Mouse (Mus musculus): ENCODE measurements around the gene Nup85. TPM values are rescaled to one million over a fixed set of nuclear protein-coding genes. Genes with fewer than 3 reads are reported as not detected.
A peak's percentile ranks its signal among the peaks of the same experiment; 100 is the strongest.

Gene Nup85
- total and polyA plus RNA-seq, 3 experiments = 57.5 to 172 (median 87.7) TPM

DNA sequence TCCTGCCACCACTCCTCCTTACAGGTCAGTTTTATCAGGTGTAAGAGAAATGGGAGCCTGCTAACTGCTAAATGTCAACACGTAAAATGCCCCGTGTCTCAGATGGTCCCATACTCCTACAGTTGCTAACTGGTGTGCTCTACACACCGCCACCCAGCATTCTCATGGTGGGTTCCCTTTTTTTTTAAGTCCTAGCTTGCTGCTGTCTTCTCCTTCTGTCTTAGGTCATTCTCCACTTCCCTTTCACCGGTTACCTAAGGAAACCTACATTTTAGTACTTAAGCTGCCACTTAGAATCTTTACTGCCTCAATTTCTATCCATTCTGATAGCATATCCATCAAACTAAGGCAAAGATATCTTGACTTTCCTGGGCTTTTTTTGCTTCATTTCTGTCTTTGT, 36.9 kb downstream of the Nup85 start:
- no peak for TF ChIP-seq POLR2AphosphoS5 (IDR thresholded peaks at IDR 0.05; ENCODE audit: insufficient replicate concordance, low read depth, low read length)
- no peak for TF ChIP-seq CTCF (IDR thresholded peaks at IDR 0.05; ENCODE audit: low read depth, low read length)
- TF ChIP-seq GATA1 (IDR thresholded peaks at IDR 0.05; ENCODE audit: borderline replicate concordance, low read length) = no peak
- no peak for TF ChIP-seq TAL1 (conservative IDR thresholded peaks at IDR 0.05; ENCODE audit: low read depth, low read length)
- no peak for TF ChIP-seq GATA2 (IDR thresholded peaks at IDR 0.05; ENCODE audit: borderline replicate concordance, low read depth, low read length)
- no peaks in the 10 kb centered on the region for H3K27me3 ChIP-seq (ENCODE audit: insufficient read depth, low read length)

DNA sequence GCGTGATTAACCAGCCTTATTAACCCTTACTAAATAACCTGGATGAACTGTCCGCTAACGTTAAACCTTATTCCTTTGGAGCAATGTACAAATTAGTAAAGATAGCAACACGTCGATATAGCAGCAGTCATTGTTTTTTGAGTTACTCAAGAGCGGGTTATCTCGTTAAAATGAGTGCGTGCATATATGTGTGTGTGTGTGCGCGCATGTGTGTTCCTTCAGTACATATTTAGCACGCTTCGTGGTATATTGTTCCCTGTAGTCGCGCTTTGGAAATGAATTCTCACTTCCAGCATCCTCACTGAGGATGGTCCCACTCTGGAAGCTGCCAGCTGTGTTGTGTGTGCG, 38.9 kb downstream of the Nup85 start:
- Histone ChIP-seq H3K4me1 (ENCODE audit: insufficient read depth, low read depth, low read length) (peaks cover 80% of the 10 kb centered on the region), H3K27me3 (ENCODE audit: insufficient read depth, low read length) (no peaks in the 10 kb centered on the region), H3K36me3 (replicated peaks) (peaks cover 72% of the 10 kb centered on the region), H3K9me3 (replicated peaks) (no peaks in the 10 kb centered on the region), H3K4me3 (ENCODE audit: low read depth, low read length) (peak overlapping the region; percentile 97)
- DNase-seq (ENCODE audit: low spot score) (no peak), ATAC-seq (ENCODE audit: extremely low read depth, insufficient number of reproducible peaks, low FRiP score, poor library complexity, severe bottlenecking) (no peak)
- TF ChIP-seq POLR2AphosphoS5 (IDR thresholded peaks at IDR 0.05; ENCODE audit: insufficient replicate concordance, low read depth, low read length) (no peak), GATA1 (IDR thresholded peaks at IDR 0.05; ENCODE audit: borderline replicate concordance, low read length) (no peak), TAL1 (conservative IDR thresholded peaks at IDR 0.05; ENCODE audit: low read depth, low read length) (no peak), GATA2 (IDR thresholded peaks at IDR 0.05; ENCODE audit: borderline replicate concordance, low read depth, low read length) (no peak), CTCF (IDR thresholded peaks at IDR 0.05; ENCODE audit: low read depth, low read length) (no peak)

More for the DNA sequence above, 36.9 kb downstream of the Nup85 start:
- H3K36me3 ChIP-seq (replicated peaks) = peaks cover 71% of the 10 kb centered on the region
- ATAC-seq (ENCODE audit: extremely low read depth, insufficient number of reproducible peaks, low FRiP score, poor library complexity, severe bottlenecking) = no peak
- H3K4me1 ChIP-seq (ENCODE audit: insufficient read depth, low read depth, low read length) = peaks cover 81% of the 10 kb centered on the region
- H3K9me3 ChIP-seq (replicated peaks) = no peaks in the 10 kb centered on the region
- peak overlapping the region; percentile 48; the same call in 1 of the 2 replicates for H3K4me3 ChIP-seq (ENCODE audit: low read depth, low read length)
- no peak for DNase-seq (ENCODE audit: low spot score)

DNA sequence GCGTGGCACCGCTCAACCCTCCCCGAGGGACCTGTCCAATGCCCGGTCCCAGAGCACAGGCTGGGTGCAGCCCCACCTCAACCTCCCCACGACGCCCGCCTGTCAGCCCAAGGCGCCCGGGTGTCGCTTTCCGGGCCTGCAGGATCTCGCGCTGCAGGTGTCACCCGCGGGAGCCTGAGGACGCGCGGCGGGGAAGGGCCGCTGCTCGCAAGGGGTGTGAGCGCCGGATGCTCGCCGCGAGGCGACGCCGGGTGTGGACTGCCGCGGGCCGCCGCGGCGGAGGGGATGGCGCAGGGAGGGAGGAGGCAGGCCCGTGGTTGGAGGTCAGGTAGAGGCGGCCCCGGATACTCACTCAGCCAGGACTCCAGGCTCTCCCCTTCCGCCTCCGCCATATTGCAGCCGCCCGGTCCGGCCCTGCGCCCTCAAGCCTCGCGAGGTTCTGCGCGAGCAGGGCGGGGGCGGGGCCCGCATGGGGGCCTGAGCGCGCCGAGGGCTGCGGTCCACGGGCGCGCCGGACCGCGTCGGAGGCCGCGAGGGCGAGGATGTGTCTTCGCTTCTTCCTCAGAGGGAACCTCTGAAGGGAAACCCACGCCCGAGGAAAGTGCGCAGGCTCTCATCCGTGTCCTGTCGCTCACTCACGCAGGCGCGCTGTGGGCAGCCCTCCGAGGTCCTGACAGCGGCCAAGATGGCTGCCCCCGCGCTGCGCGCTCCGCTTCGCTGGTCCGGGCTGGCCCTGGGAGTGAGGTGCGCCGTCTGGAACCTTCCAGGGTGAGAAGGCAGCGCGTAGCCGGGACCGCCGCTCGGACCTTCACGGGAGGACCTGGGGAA, 39.5 kb downstream of the Nup85 start, which contains the start of the genes Mrps7 and Gga3:
Gene Mrps7, plus strand, starts transcription at position 450 of the 828 bp plus-strand sequence.
Gene Gga3, minus strand, starts transcription at position 576 of the 828 bp plus-strand sequence.
- DNase-seq (ENCODE audit: low spot score) (peak; percentile 90), ATAC-seq (ENCODE audit: extremely low read depth, insufficient number of reproducible peaks, low FRiP score, poor library complexity, severe bottlenecking) (peak; percentile 83)
- no peaks in the 10 kb centered on the region for H3K27me3 ChIP-seq (ENCODE audit: insufficient read depth, low read length)
- TF ChIP-seq GATA2 (IDR thresholded peaks at IDR 0.05; ENCODE audit: borderline replicate concordance, low read depth, low read length) (no peak), TAL1 (conservative IDR thresholded peaks at IDR 0.05; ENCODE audit: low read depth, low read length) (no peak), GATA1 (IDR thresholded peaks at IDR 0.05; ENCODE audit: borderline replicate concordance, low read length) (no peak), POLR2AphosphoS5 (IDR thresholded peaks at IDR 0.05; ENCODE audit: insufficient replicate concordance, low read depth, low read length) (no peak), CTCF (IDR thresholded peaks at IDR 0.05; ENCODE audit: low read depth, low read length) (no peak)
- H3K9me3 ChIP-seq (replicated peaks) = no peaks in the 10 kb centered on the region
- H3K4me1 ChIP-seq (ENCODE audit: insufficient read depth, low read depth, low read length) = peaks cover 78% of the 10 kb centered on the region
- peak within 1 kb of the TSS; percentile 97 for H3K4me3 ChIP-seq (ENCODE audit: low read depth, low read length)
- H3K36me3 ChIP-seq (replicated peaks) = peaks cover 75% of the 10 kb centered on the region

DNA sequence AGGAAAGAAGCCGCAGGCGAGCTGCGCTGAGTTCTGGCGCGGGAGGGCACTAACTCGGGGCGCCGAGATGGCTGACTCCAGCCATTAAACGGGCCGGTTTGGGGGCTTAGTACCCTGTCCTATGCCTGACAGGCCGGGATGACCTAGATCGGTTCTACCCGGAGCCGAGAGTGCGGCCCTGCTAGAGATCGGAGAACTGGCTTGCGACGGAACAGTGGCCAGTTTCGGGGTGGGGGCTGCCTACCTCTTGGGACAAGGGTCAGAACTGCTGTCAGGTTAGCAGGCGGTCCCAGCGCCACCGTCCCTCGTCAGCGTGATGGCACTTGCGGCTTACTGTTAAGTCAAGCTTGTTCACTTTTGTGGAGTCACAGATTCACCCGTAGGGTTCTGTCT, 40.1 kb downstream of the Nup85 start:
- H3K36me3 ChIP-seq (replicated peaks) = peaks cover 79% of the 10 kb centered on the region
- H3K27me3 ChIP-seq (ENCODE audit: insufficient read depth, low read length) = no peaks in the 10 kb centered on the region
- peak overlapping the region; percentile 97 for H3K4me3 ChIP-seq (ENCODE audit: low read depth, low read length)
- ATAC-seq (ENCODE audit: extremely low read depth, insufficient number of reproducible peaks, low FRiP score, poor library complexity, severe bottlenecking) (no peak), DNase-seq (ENCODE audit: low spot score) (peak; percentile 27)
- H3K4me1 ChIP-seq (ENCODE audit: insufficient read depth, low read depth, low read length) = peaks cover 78% of the 10 kb centered on the region
- TF ChIP-seq CTCF (IDR thresholded peaks at IDR 0.05; ENCODE audit: low read depth, low read length) (no peak), GATA1 (IDR thresholded peaks at IDR 0.05; ENCODE audit: borderline replicate concordance, low read length) (no peak), TAL1 (conservative IDR thresholded peaks at IDR 0.05; ENCODE audit: low read depth, low read length) (no peak), GATA2 (IDR thresholded peaks at IDR 0.05; ENCODE audit: borderline replicate concordance, low read depth, low read length) (no peak), POLR2AphosphoS5 (IDR thresholded peaks at IDR 0.05; ENCODE audit: insufficient replicate concordance, low read depth, low read length) (no peak)
- H3K9me3 ChIP-seq (replicated peaks) = no peaks in the 10 kb centered on the region

DNA sequence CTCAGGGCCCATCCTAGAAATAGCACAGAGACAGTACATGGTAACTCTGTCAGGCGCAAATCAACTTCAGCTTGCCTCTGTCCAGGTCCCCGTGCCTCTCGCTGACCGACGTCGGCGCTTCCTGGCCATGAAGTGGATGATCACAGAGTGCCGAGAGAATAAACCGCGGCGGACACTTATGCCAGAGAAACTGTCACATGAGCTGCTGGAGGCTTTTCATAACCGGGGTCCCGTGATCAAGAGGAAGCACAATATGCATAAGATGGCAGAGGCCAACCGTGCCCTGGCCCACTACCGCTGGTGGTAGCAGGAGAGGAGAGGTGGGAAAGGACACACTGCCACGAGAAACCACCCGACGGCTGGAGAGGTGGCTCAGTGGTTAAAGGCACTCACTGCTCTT, 42.5 kb downstream of the Nup85 start:
- DNase-seq (ENCODE audit: low spot score) = no peak
- TF ChIP-seq GATA1 (IDR thresholded peaks at IDR 0.05; ENCODE audit: borderline replicate concordance, low read length) (no peak), TAL1 (conservative IDR thresholded peaks at IDR 0.05; ENCODE audit: low read depth, low read length) (no peak), POLR2AphosphoS5 (IDR thresholded peaks at IDR 0.05; ENCODE audit: insufficient replicate concordance, low read depth, low read length) (no peak), CTCF (IDR thresholded peaks at IDR 0.05; ENCODE audit: low read depth, low read length) (no peak), GATA2 (IDR thresholded peaks at IDR 0.05; ENCODE audit: borderline replicate concordance, low read depth, low read length) (no peak)
- ATAC-seq (ENCODE audit: extremely low read depth, insufficient number of reproducible peaks, low FRiP score, poor library complexity, severe bottlenecking) = no peak
- Histone ChIP-seq H3K4me1 (ENCODE audit: insufficient read depth, low read depth, low read length) (peaks cover 74% of the 10 kb centered on the region), H3K4me3 (ENCODE audit: low read depth, low read length) (no peak overlapping the region), H3K36me3 (replicated peaks) (peaks cover 78% of the 10 kb centered on the region), H3K9me3 (replicated peaks) (no peaks in the 10 kb centered on the region), H3K27me3 (ENCODE audit: insufficient read depth, low read length) (no peaks in the 10 kb centered on the region)
